ENCODE assay signal across 9 mouse cellular contexts in genomic region chr14:16554319-16554642, GRCm38 (mm10).
A peak's percentile ranks its signal among the peaks of the same experiment; 100 is the strongest.
DNase-seq lines count a peak whose midpoint lies in the region; ATAC-seq and TF ChIP-seq lines count a peak whose summit lies in the region.
"Had no signal": no experiment of that assay in that cellular context is flagged by ENCODE, and none has a peak within 500 bp of the region (broad histone marks: within the 10 kb centered on the region; RNA-seq: fewer than 3 reads in every experiment).

No protein-coding gene starts in this region.

- H3K79me2 ChIP-seq in liver, adult 2 months (ENCODE audit: control insufficient read depth, insufficient read depth, low read length): peaks cover 8% of the 10 kb centered on the region; the same call in 1 of the 2 replicates

- no peak for DNase-seq in heart, postnatal 10 days
- DNase-seq in liver, adult 2 months (ENCODE audit: extremely low read depth, low read depth, low spot score): no peak
- no peak for DNase-seq in liver, embryonic 11.5 days (ENCODE audit: low spot score)
- DNase-seq in limb, embryonic 11.5 days (ENCODE audit: low spot score): no peak
- DNase-seq in testis, postnatal 14 days (ENCODE audit: low spot score): no peak
- DNase-seq in layer of hippocampus, adult 9-11 months: no peak
- DNase-seq: gastrocnemius, postnatal 10 days had no signal

- H3K27me3 ChIP-seq in heart, embryonic 12.5 days (replicated peaks): no peaks in the 10 kb centered on the region
- no peaks in the 10 kb centered on the region for H3K27me3 ChIP-seq in liver, adult 2 months (ENCODE audit: control insufficient read depth, insufficient read depth, low read length)
- no peaks in the 10 kb centered on the region for H3K27me3 ChIP-seq in liver, embryonic 11.5 days (replicated peaks; ENCODE audit: control insufficient read depth, insufficient read depth, low read length)
- no peaks in the 10 kb centered on the region for H3K27me3 ChIP-seq in embryonic facial prominence, embryonic 12.5 days
- 0 out of 2 replicates have a peak, but pooled peaks cover 3% of the 10 kb centered on the region for H3K27me3 ChIP-seq in limb, embryonic 11.5 days (ENCODE audit: control insufficient read depth, insufficient read depth, low read length)

- H3K4me2 ChIP-seq in heart, embryonic 12.5 days: 0 out of 2 replicates have a peak overlapping the region, but pooled peaks have one; percentile 26
- H3K4me2 ChIP-seq in liver, embryonic 11.5 days: no peak overlapping the region
- H3K4me2 ChIP-seq in embryonic facial prominence, embryonic 12.5 days (replicated peaks): 0 out of 2 replicates have a peak overlapping the region, but pooled peaks have one; percentile 11
- H3K4me2 ChIP-seq in limb, embryonic 11.5 days (ENCODE audit: low read depth, severe bottlenecking): no peak overlapping the region

- peak overlapping the region; percentile 81 for H3K27ac ChIP-seq in heart, embryonic 12.5 days (ENCODE audit: poor library complexity, severe bottlenecking)
- peak overlapping the region; percentile 29; the same call in 1 of the 2 replicates for H3K27ac ChIP-seq in liver, adult 2 months (replicated peaks; ENCODE audit: insufficient read depth, low read depth, low read length)
- H3K27ac ChIP-seq in liver, embryonic 11.5 days (ENCODE audit: low read depth, low read length): no peak overlapping the region
- peak overlapping the region; percentile 82 for H3K27ac ChIP-seq in embryonic facial prominence, embryonic 12.5 days
- peak overlapping the region; percentile 66 for H3K27ac ChIP-seq in limb, embryonic 11.5 days (replicated peaks; ENCODE audit: low read depth, low read length)

- no peak for TF ChIP-seq CTCF in liver, adult 2 months (IDR thresholded peaks at IDR 0.05; ENCODE audit: low read depth, low read length)

- WGBS in heart, embryonic 12.5 days: 15% methylated on average over 1 of the region's 1 CpGs
- WGBS in liver, adult 2 months: 71% methylated on average over 1 of the region's 1 CpGs
- WGBS in liver, embryonic 11.5 days: 57% methylated on average over 1 of the region's 1 CpGs
- 9% methylated on average over 1 of the region's 1 CpGs for WGBS in embryonic facial prominence, embryonic 12.5 days
- 2% methylated on average over 1 of the region's 1 CpGs for WGBS in limb, embryonic 11.5 days

- peaks cover 71% of the 10 kb centered on the region for H3K4me1 ChIP-seq in heart, embryonic 12.5 days (replicated peaks)
- peaks cover 4% of the 10 kb centered on the region; the same call in 1 of the 2 replicates for H3K4me1 ChIP-seq in liver, adult 2 months (ENCODE audit: control insufficient read depth, insufficient read depth, low read length)
- H3K4me1 ChIP-seq in liver, embryonic 11.5 days (replicated peaks; ENCODE audit: control insufficient read depth, insufficient read depth, low read length): peaks cover 9% of the 10 kb centered on the region
- peaks cover 34% of the 10 kb centered on the region for H3K4me1 ChIP-seq in embryonic facial prominence, embryonic 12.5 days
- H3K4me1 ChIP-seq in limb, embryonic 11.5 days (ENCODE audit: control insufficient read depth, insufficient read depth, low read length): peaks cover 20% of the 10 kb centered on the region

- intact Hi-C loops in heart, postnatal 10 days (cut with DNase I): loop anchor here (2.0 kb wide), 1 partner anchor 15 kb away; no protein-coding TSS in a partner anchor

- H3K4me3 ChIP-seq in heart, embryonic 12.5 days: no peak overlapping the region
- H3K4me3 ChIP-seq in liver, adult 2 months (ENCODE audit: insufficient read depth, low read depth, low read length): no peak overlapping the region
- no peak overlapping the region for H3K4me3 ChIP-seq in liver, embryonic 11.5 days (ENCODE audit: low read depth, low read length)
- H3K4me3 ChIP-seq in embryonic facial prominence, embryonic 12.5 days: no peak overlapping the region
- no peak overlapping the region for H3K4me3 ChIP-seq in limb, embryonic 11.5 days (ENCODE audit: low read depth, low read length)

- H3K9me3 ChIP-seq in heart, embryonic 12.5 days (replicated peaks): no peaks in the 10 kb centered on the region
- H3K9me3 ChIP-seq in liver, embryonic 11.5 days (ENCODE audit: control insufficient read depth, low read length): no peaks in the 10 kb centered on the region
- no peaks in the 10 kb centered on the region for H3K9me3 ChIP-seq in embryonic facial prominence, embryonic 12.5 days
- no peaks in the 10 kb centered on the region for H3K9me3 ChIP-seq in limb, embryonic 11.5 days (ENCODE audit: control insufficient read depth, low read length)

- no peaks in the 10 kb centered on the region for H3K36me3 ChIP-seq in heart, embryonic 12.5 days
- no peaks in the 10 kb centered on the region for H3K36me3 ChIP-seq in liver, adult 2 months (ENCODE audit: control insufficient read depth, insufficient read depth, low read length)
- H3K36me3 ChIP-seq in liver, embryonic 11.5 days (ENCODE audit: control insufficient read depth, insufficient read depth, low read length): no peaks in the 10 kb centered on the region
- H3K36me3 ChIP-seq in embryonic facial prominence, embryonic 12.5 days: no peaks in the 10 kb centered on the region
- H3K36me3 ChIP-seq in limb, embryonic 11.5 days (ENCODE audit: control insufficient read depth, insufficient read depth, low read length): no peaks in the 10 kb centered on the region

- ATAC-seq in heart, embryonic 12.5 days (ENCODE audit: insufficient number of reproducible peaks, low FRiP score): no peak
- ATAC-seq in liver, embryonic 11.5 days (replicated peaks; ENCODE audit: low FRiP score): no peak
- no peak; the same call in 1 of the 2 replicates for ATAC-seq in embryonic facial prominence, embryonic 12.5 days (ENCODE audit: insufficient number of reproducible peaks, insufficient read depth, low FRiP score, low TSS enrichment)
- no peak; the same call in 1 of the 2 replicates for ATAC-seq in limb, embryonic 11.5 days (ENCODE audit: insufficient number of reproducible peaks, low FRiP score, low TSS enrichment, low read depth)

- TF ChIP-seq POLR2A in liver, adult 2 months (IDR thresholded peaks at IDR 0.05; ENCODE audit: extremely low read depth, insufficient read depth, low read length): no peak

- no peak overlapping the region for H3K9ac ChIP-seq in heart, embryonic 12.5 days
- H3K9ac ChIP-seq in liver, adult 2 months (ENCODE audit: low read depth, low read length): no peak overlapping the region
- H3K9ac ChIP-seq in liver, embryonic 11.5 days (ENCODE audit: low read depth, low read length): no peak overlapping the region
- H3K9ac ChIP-seq in embryonic facial prominence, embryonic 12.5 days: no peak overlapping the region
- no peak overlapping the region for H3K9ac ChIP-seq in limb, embryonic 11.5 days (ENCODE audit: low read length)

Comparison
In these comparisons a context has a peak if more than half of its experiments do, and no peak if none do; other contexts are left out.
1. H3K4me2 ChIP-seq: peak in heart, embryonic 12.5 days (single experiment) and embryonic facial prominence, embryonic 12.5 days (single experiment); none in liver, embryonic 11.5 days (single experiment) and limb, embryonic 11.5 days (single experiment).